Mouse (Mus musculus) forebrain, embryonic 10.5 days (tissue): ENCODE results near the gene Cenpf. TPM values are rescaled to one million over a fixed set of nuclear protein-coding genes. Genes with fewer than 3 reads are reported as not detected.

Source experiments
- DNase-seq: peaks from one replicate; pipeline ENCODE4 v3.0.0-alpha.2; 2017; ENCODE audit warnings: low spot score; ENCODE audit errors: extremely low spot score
- H3K27ac ChIP-seq: fragments of 300-500 bp; sonication (generic); 2 replicates; pipeline ENCODE4 v1.5.1; 2016; ENCODE audit warnings: mild to moderate bottlenecking
- H3K27me3 ChIP-seq: fragments of 300-500 bp; sonication (generic); 2 replicates; pipeline ENCODE4 v1.6.1; 2016; ENCODE audit warnings: mild to moderate bottlenecking; ENCODE audit not compliant: poor library complexity, severe bottlenecking
- H3K36me3 ChIP-seq: fragments of 300-500 bp; sonication (generic); replicated peaks from 2 replicates; pipeline ENCODE4 v1.6.1; 2016; ENCODE audit warnings: mild to moderate bottlenecking, moderate library complexity
- H3K4me1 ChIP-seq: fragments of 300-500 bp; sonication (generic); 2 replicates; pipeline ENCODE4 v1.6.1; 2016
- H3K4me3 ChIP-seq: fragments of 300-500 bp; sonication (generic); 2 replicates; pipeline ENCODE4 v1.5.1; 2016; ENCODE audit warnings: mild to moderate bottlenecking, moderate library complexity
- H3K9me3 ChIP-seq: fragments of 300-500 bp; sonication (generic); 2 replicates; pipeline ENCODE4 v1.6.1; 2016; ENCODE audit warnings: mild to moderate bottlenecking, moderate library complexity
- WGBS: fragments of 180-500 bp; shearing (Covaris S2); methylation state at CpG from one replicate; pipeline ENCODE4 v1.1.7; 2016; 5-methylcytosine and 5-hydroxymethylcytosine counted together
- polyA plus RNA-seq: library from polyadenylated mRNA; unstranded; fragments of >200 nt; fragmentation: Nextera tagmentation; extraction: Ambion mirVana; gene quantifications from 2 replicates; pipeline ENCODE4 v1.2.1, GENCODE M21; 2016

Gene Cenpf
- polyA plus RNA-seq, 1 experiment from 2014 or later = 131 TPM

- peaks cover 5% of the 10 kb centered on the region; the same call in 1 of the 2 replicates for H3K4me1 ChIP-seq
- H3K27me3 ChIP-seq = no peaks in the 10 kb centered on the region
- H3K4me3 ChIP-seq = no peak overlapping the region
- 88% methylated on average over 7 of the region's 7 CpGs for WGBS
- H3K9me3 ChIP-seq = no peaks in the 10 kb centered on the region
- DNase-seq = no peak
- H3K36me3 ChIP-seq = no peaks in the 10 kb centered on the region
- H3K27ac ChIP-seq = no peak overlapping the region
Observed at GRCm38 (mm10) chr1:189613076-189613475, 74.8 kb downstream of the Cenpf start.

- Histone ChIP-seq H3K4me1 (peaks cover 5% of the 10 kb centered on the region; the same call in 1 of the 2 replicates), H3K36me3 (no peaks in the 10 kb centered on the region), H3K4me3 (no peak overlapping the region), H3K9me3 (no peaks in the 10 kb centered on the region), H3K27ac (no peak overlapping the region), H3K27me3 (no peaks in the 10 kb centered on the region)
- DNase-seq = no peak
- WGBS = 81% methylated on average over 4 of the region's 4 CpGs
Observed at GRCm38 (mm10) chr1:189611775-189612174, 76.1 kb downstream of the Cenpf start.

GRCm38 (mm10) chr1:189608640-189609039 lies 79.2 kb downstream of the Cenpf start:
- no peaks in the 10 kb centered on the region for H3K36me3 ChIP-seq
- no peak for DNase-seq
- H3K27ac ChIP-seq = no peak overlapping the region
- no peaks in the 10 kb centered on the region for H3K27me3 ChIP-seq
- WGBS = 36% methylated on average over 5 of the region's 5 CpGs
- H3K4me1 ChIP-seq = peaks cover 5% of the 10 kb centered on the region; the same call in 1 of the 2 replicates
- H3K9me3 ChIP-seq = no peaks in the 10 kb centered on the region
- H3K4me3 ChIP-seq = no peak overlapping the region

- H3K4me1 ChIP-seq = peaks cover 5% of the 10 kb centered on the region; the same call in 1 of the 2 replicates
- no peak for DNase-seq
- no peak overlapping the region for H3K27ac ChIP-seq
- no peaks in the 10 kb centered on the region for H3K9me3 ChIP-seq
- H3K36me3 ChIP-seq = no peaks in the 10 kb centered on the region
- H3K27me3 ChIP-seq = no peaks in the 10 kb centered on the region
- WGBS = 84% methylated on average over 3 of the region's 3 CpGs
- H3K4me3 ChIP-seq = no peak overlapping the region
Observed at GRCm38 (mm10) chr1:189608039-189608438, 79.8 kb downstream of the Cenpf start.

GRCm38 (mm10) chr1:189605598-189606126 lies 82.2 kb downstream of the Cenpf start:
- WGBS = 93% methylated on average over 8 of the region's 8 CpGs
- H3K27ac ChIP-seq = no peak overlapping the region
- no peak overlapping the region for H3K4me3 ChIP-seq
- no peaks in the 10 kb centered on the region for H3K27me3 ChIP-seq
- H3K9me3 ChIP-seq = no peaks in the 10 kb centered on the region
- H3K36me3 ChIP-seq = no peaks in the 10 kb centered on the region
- no peak for DNase-seq
- H3K4me1 ChIP-seq = no peaks in the 10 kb centered on the region

- Histone ChIP-seq H3K36me3 (no peaks in the 10 kb centered on the region), H3K27me3 (no peaks in the 10 kb centered on the region), H3K27ac (no peak overlapping the region), H3K4me3 (no peak overlapping the region), H3K9me3 (no peaks in the 10 kb centered on the region), H3K4me1 (no peaks in the 10 kb centered on the region)
- WGBS = 91% methylated on average over 3 of the region's 3 CpGs
- DNase-seq = no peak
Observed at GRCm38 (mm10) chr1:189597096-189597495, 90.8 kb downstream of the Cenpf start.

Other genes starting within 250 kb of the Cenpf start
- 4.9 and 5.6 TPM in 2 replicates for gene Ptpn14, start 40.2 kb upstream of the Cenpf start, polyA plus RNA-seq
- gene Smyd2, start 234.3 kb upstream of the Cenpf start, polyA plus RNA-seq = 57.5 and 59.0 TPM in 2 replicates